Mouse (Mus musculus): Measurements from ENCODE around the gene Tpte. TPM values are rescaled to one million over a fixed set of nuclear protein-coding genes. Genes with fewer than 3 reads are reported as not detected.
"Not testable (repeated sequence)": the region's sequence is repeated elsewhere in the genome, so short reads cannot be mapped to it uniquely, and the experiment has no call there.

Gene Tpte
- total RNA-seq (2015; ENCODE audit: low replicate concordance) (not detected in 2 replicates), total RNA-seq (2017; ENCODE audit: low replicate concordance) (not detected in 2 replicates)

DNA sequence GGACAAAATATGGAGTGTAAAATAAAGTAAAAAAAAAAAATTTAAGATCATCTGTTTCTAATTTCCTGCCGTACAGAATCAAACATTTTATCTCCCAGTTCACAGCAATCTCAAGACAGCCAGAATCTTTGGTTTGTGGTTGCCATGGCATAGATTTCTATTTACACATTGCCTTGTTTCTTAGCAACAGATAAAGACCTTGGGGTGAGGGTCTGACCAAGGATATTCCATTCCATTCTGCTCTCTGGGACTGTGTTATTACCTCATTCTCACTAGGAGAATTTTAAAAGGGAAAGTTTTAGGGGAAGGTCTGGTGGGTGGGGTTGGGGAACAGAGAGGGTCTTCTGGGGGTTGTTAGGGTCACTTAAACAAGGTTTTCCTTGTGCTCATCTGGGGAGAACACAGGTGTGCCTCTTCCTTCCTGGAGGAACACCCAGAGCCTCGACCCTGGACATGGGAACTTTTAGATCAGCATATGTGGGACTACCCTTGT, at the start of gene Tpte:
Tpte (plus strand) TSS at position 443 of the 493 bp plus-strand sequence.
- no peak for ATAC-seq (replicated peaks; ENCODE audit: low FRiP score, poor library complexity, severe bottlenecking)

DNA sequence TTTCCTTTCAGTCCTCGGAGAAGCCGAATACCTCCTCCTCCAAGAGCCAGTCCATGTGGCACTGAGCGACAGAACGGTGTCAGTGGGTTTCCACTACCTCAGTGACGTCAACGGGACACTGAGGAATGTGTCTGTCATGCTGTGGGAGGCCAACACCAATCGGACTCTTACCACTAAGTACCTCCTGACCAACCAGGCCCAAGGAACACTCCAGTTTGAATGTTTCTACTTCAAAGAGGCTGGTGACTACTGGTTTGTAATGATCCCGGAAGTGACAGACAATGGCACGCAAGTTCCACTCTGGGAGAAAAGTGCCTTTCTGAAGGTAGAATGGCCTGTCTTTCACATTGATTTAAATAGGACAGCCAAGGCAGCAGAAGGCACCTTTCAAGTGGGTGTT, 40.3 kb upstream of the Tpte start:
- no peak for ATAC-seq (replicated peaks; ENCODE audit: low FRiP score, poor library complexity, severe bottlenecking)

GRCm38 (mm10) chr8:22245663-22246062, 37.6 kb upstream of the Tpte start:
- ATAC-seq (replicated peaks; ENCODE audit: low FRiP score, poor library complexity, severe bottlenecking): no peak

DNA sequence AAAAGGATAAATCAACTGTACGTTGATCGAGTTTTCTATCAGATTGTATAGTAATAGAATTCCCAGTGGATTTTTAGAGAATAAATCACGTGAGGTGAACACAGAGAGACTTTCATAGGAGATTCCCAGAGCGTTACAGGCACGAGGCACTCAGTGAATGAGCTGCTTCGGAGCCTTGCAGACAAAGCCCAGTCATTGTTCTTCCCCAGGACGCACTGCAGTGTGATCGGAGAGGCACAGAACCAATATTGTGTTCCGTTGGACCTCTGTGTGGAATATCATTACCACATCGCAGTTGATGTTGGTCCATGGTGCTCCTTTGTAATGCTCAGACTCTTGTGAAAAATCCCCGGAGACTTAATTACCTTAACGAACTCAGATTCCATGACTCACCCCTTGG, 35.3 kb upstream of the Tpte start:
- no peak for ATAC-seq (replicated peaks; ENCODE audit: low FRiP score, poor library complexity, severe bottlenecking)

DNA sequence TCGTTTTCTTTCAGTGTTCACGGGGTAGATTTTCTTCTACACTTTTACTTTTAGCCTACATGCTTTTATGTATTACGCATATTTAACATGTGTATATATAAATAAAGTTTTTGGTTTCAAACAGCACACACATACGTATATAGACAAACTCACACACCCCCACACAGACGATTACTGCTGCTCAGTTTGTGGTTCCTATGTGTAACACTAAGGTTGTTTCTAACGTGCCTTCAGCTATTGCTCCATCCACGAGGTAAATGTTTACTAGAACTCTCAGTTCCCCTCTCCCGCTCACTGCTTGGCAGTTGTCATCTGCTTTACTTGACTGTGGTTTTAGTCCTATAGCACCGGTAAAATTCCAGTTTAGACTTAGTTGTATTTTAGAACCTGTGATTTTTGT, 34.2 kb upstream of the Tpte start:
- ATAC-seq (replicated peaks; ENCODE audit: low FRiP score, poor library complexity, severe bottlenecking): no peak

DNA sequence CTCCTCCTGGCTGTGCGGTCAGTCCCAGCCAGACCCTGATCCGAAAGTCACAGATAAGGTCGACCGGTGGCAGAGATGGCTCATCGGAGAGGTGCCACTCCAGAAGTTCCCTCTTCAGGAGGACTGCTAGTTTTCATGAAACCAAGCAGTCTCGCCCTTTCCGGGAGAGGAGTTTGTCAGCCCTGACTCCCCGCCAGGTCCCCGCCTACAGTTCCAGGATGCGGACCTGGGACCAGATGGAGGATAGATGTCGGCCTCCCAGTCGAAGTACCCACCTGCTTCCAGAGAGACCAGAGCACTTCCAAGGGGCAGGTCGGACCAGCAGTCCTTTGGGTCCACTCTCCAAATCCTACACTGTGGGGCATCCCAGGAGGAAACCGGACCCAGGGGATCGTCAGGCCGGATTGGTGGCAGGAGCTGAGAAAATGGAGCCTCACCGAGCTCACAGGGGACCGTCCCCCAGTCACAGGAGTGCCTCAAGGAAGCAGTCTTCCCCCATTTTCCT, 24.2 kb upstream of the Tpte start:
- no peak for ATAC-seq (replicated peaks; ENCODE audit: low FRiP score, poor library complexity, severe bottlenecking)

- no peak for ATAC-seq (replicated peaks; ENCODE audit: low FRiP score, poor library complexity, severe bottlenecking)
Measured at GRCm38 (mm10) chr8:22259531-22259930, 23.7 kb upstream of the Tpte start.

- no peak for ATAC-seq (replicated peaks; ENCODE audit: low FRiP score, poor library complexity, severe bottlenecking)
Measured at GRCm38 (mm10) chr8:22260091-22260722, 23.0 kb upstream of the Tpte start.

- no peak for ATAC-seq (replicated peaks; ENCODE audit: low FRiP score, poor library complexity, severe bottlenecking)
Measured at GRCm38 (mm10) chr8:22262267-22262666, 21.0 kb upstream of the Tpte start.

DNA sequence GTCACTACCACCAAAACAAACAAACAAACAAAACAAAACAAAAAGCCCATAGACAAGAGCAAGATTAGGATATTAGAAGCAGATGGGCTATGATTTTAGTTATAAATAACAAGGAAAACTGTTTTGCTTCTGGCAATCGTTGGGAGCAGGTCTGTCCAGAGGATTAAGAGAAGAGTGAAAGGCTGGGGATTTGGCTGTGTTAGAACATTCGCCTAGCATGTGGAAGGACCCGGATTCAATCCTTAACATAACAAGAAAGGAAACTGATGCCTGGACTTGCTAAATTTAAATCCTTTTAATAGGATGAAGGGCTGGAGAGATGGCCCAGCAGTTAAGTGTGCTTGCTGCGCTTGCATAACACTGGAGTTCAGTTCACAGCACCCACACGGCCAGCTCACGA, 18.9 kb upstream of the Tpte start:
- no peak for ATAC-seq (replicated peaks; ENCODE audit: low FRiP score, poor library complexity, severe bottlenecking)

DNA sequence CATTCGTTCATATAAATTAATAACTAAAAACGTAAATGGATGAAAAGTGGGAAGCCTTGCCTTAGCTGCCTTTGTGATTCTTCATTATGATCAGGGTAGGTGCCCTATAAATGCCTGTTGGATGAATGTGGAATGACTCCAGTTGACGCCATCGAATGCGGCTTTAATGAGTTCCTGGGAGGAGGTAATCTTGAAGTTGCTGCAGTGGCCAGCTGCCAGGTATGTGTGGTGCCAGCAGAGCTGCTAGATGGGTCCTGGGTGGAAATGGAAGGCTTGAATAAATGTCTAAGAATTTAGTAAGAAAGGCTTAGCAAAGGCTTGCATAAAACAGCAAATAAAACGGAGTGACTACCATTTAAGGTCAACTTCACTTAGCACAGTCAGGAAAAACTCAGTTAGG, 18.5 kb upstream of the Tpte start:
- no peak for ATAC-seq (replicated peaks; ENCODE audit: low FRiP score, poor library complexity, severe bottlenecking)

GRCm38 (mm10) chr8:22265194-22265593, 18.0 kb upstream of the Tpte start:
- no peak for ATAC-seq (replicated peaks; ENCODE audit: low FRiP score, poor library complexity, severe bottlenecking)

GRCm38 (mm10) chr8:22266809-22267208, 16.4 kb upstream of the Tpte start:
- ATAC-seq (replicated peaks; ENCODE audit: low FRiP score, poor library complexity, severe bottlenecking): no peak

- no peak for ATAC-seq (replicated peaks; ENCODE audit: low FRiP score, poor library complexity, severe bottlenecking)
Measured at GRCm38 (mm10) chr8:22273142-22273541, 10.1 kb upstream of the Tpte start.

- ATAC-seq (replicated peaks; ENCODE audit: low FRiP score, poor library complexity, severe bottlenecking): no peak
Measured at GRCm38 (mm10) chr8:22274641-22275040, 8.6 kb upstream of the Tpte start.

DNA sequence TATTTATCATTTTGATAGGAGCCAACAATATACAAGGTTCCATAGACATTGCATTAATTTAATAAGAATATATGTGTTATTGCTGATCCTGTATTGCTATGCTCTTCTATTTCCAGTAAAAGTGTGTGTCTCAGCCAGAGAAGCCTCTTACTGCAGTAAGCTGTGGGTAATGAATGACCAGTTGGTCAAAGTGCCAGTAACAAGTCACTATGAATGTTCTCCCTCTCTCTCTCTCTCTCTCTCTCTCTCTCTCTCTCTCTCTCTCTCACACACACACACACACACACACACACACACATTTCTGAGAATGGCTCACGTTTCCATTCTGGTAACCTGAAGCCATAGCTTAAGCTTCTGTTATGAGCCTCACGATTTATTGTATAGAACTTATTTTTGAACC, 19.1 kb downstream of the Tpte start:
- ATAC-seq (replicated peaks; ENCODE audit: low FRiP score, poor library complexity, severe bottlenecking): no peak

GRCm38 (mm10) chr8:22302896-22303306, 19.7 kb downstream of the Tpte start:
- no peak for ATAC-seq (replicated peaks; ENCODE audit: low FRiP score, poor library complexity, severe bottlenecking)

DNA sequence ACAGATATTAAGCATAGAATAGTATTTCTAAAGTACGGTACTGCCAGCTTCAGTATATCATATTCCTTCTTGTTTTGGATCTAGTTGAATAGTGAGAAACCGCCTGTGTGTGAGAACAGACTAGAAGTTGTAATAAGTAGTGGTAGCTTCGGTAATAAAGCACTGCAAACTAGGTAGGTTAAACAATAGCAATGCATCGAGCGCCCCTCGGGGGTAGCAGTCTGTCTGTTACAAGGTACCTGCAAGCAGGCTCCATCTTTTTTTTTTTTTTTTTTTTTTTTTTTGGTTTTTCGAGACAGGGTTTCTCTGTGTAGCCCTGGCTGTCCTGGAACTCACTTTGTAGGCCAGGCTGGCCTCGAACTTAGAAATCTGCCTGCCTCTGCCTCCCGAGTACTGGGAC, 20.8 kb downstream of the Tpte start:
- not testable (repeated sequence) for ATAC-seq (replicated peaks; ENCODE audit: low FRiP score, poor library complexity, severe bottlenecking)

DNA sequence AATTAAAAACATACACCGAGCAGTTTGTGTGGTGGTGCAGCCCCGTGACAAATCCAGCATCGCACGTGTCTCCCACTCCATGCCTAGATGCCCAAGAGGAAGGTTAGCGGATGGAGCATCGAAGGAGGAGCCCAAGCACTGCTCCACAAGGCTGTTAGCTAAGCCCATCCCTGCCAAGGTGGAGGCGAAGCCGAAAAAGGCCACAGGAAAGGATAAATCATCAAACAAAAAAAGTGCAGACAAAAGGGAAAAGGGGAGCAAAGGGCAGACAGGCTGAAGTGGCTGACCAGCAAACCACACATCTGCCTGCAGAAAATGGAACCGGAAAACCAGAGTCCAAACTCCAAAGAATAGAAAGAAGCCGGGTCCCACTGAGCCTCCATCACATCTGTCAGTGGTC, 23.8 kb downstream of the Tpte start:
- ATAC-seq (replicated peaks; ENCODE audit: low FRiP score, poor library complexity, severe bottlenecking): no peak

DNA sequence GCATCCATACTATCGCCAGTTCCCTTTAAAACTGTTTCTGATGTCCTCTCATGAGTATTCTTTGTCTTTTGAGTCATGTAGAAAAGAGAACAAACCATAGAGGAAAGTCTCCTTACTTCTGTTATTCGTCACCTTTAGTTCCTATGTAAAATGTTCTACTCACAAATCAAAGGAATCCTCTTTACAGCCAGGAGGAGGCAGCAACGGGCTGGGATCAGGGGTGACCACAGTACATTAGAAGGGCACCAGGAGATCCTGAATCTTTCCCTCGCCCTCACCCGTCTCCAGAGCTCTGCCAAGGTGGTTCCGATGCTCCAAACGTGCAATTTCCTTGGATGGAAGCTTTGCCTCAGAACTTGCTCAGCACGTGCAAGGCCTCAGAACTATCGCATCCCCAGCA, 28.2 kb downstream of the Tpte start:
- no peak for ATAC-seq (replicated peaks; ENCODE audit: low FRiP score, poor library complexity, severe bottlenecking)

- ATAC-seq (replicated peaks; ENCODE audit: low FRiP score, poor library complexity, severe bottlenecking): no peak
Measured at GRCm38 (mm10) chr8:22335426-22335825, 52.2 kb downstream of the Tpte start.

GRCm38 (mm10) chr8:22359359-22359758, 76.1 kb downstream of the Tpte start:
- ATAC-seq (replicated peaks; ENCODE audit: low FRiP score, poor library complexity, severe bottlenecking): no peak

Measured in erythroblast, adult 5-6 weeks (primary cell).